Mouse (Mus musculus): ENCODE data around the gene U2af2. TPM values are rescaled to one million over a fixed set of nuclear protein-coding genes. Genes with fewer than 3 reads are reported as not detected.
A peak's percentile ranks its signal among the peaks of the same experiment; 100 is the strongest.
"Not testable (repeated sequence)": the region's sequence is repeated elsewhere in the genome, so short reads cannot be mapped to it uniquely, and the experiment has no call there.

U2af2 gene
- polyA plus RNA-seq, 1 experiment = 159 TPM

GRCm38 (mm10) chr7:5016057-5016456, 45.9 kb upstream of the U2af2 start:
- Histone ChIP-seq H3K36me3 (ENCODE audit: control insufficient read depth, insufficient read depth) (peaks cover 6% of the 10 kb centered on the region), H3ac (ENCODE audit: control insufficient read depth, insufficient read length) (peak overlapping the region; percentile 66), H3K4me2 (ENCODE audit: low read depth) (peak overlapping the region; percentile 95), H3K27me3 (ENCODE audit: control insufficient read depth, insufficient read depth, insufficient read length) (no peaks in the 10 kb centered on the region), H3K79me2 (ENCODE audit: control insufficient read depth, insufficient read depth) (peaks cover 28% of the 10 kb centered on the region), H3K4me3 (peak overlapping the region; percentile 74)
- TF ChIP-seq TCF12 (IDR thresholded peaks at IDR 0.05; ENCODE audit: insufficient read depth, poor library complexity, severe bottlenecking) = no peak
- TF ChIP-seq REST (IDR thresholded peaks at IDR 0.05; ENCODE audit: insufficient read depth, insufficient read length) = no peak
- no peak for TF ChIP-seq MYOG (IDR thresholded peaks at IDR 0.05; ENCODE audit: control insufficient read depth in 1 of 3, insufficient read depth in 1 of 3, insufficient read length in 2 of 3, low read depth in 2 of 3)
- TF ChIP-seq POLR2A (IDR thresholded peaks at IDR 0.05; ENCODE audit: insufficient read length, low read depth) = no peak
- no peak for TF ChIP-seq POLR2AphosphoS2 (IDR thresholded peaks at IDR 0.05; ENCODE audit: insufficient read length, low read depth)
- no peak for TF ChIP-seq E2F4 (IDR thresholded peaks at IDR 0.05; ENCODE audit: insufficient read depth)
- TF ChIP-seq CEBPB (IDR thresholded peaks at IDR 0.05; ENCODE audit: insufficient read depth, poor library complexity, severe bottlenecking) = no peak
- TF ChIP-seq USF1 (IDR thresholded peaks at IDR 0.05; ENCODE audit: low read depth) = no peak
- no peak for TF ChIP-seq TCF3 (IDR thresholded peaks at IDR 0.05; ENCODE audit: insufficient read length, low read depth)
- TF ChIP-seq MAX (IDR thresholded peaks at IDR 0.05; ENCODE audit: low read depth) = no peak
- TF ChIP-seq SRF (IDR thresholded peaks at IDR 0.05; ENCODE audit: control insufficient read depth, insufficient read length, low read depth) = no peak
- no peak for TF ChIP-seq MYOD1 (IDR thresholded peaks at IDR 0.05; ENCODE audit: control insufficient read depth in 1 of 3, insufficient read length in 2 of 3, low read depth in 2 of 3)

- Histone ChIP-seq H3K36me3 (ENCODE audit: control insufficient read depth, insufficient read depth) (no peaks in the 10 kb centered on the region), H3K4me3 (no peak overlapping the region), H3K27me3 (ENCODE audit: control insufficient read depth, insufficient read depth, insufficient read length) (no peaks in the 10 kb centered on the region), H3K4me2 (ENCODE audit: low read depth) (no peak overlapping the region), H3K79me2 (ENCODE audit: control insufficient read depth, insufficient read depth) (peaks cover 37% of the 10 kb centered on the region), H3ac (ENCODE audit: control insufficient read depth, insufficient read length) (no peak overlapping the region)
- TF ChIP-seq REST (IDR thresholded peaks at IDR 0.05; ENCODE audit: insufficient read depth, insufficient read length) (no peak), MAX (IDR thresholded peaks at IDR 0.05; ENCODE audit: low read depth) (no peak), POLR2AphosphoS2 (IDR thresholded peaks at IDR 0.05; ENCODE audit: insufficient read length, low read depth) (no peak), SRF (IDR thresholded peaks at IDR 0.05; ENCODE audit: control insufficient read depth, insufficient read length, low read depth) (no peak), TCF3 (IDR thresholded peaks at IDR 0.05; ENCODE audit: insufficient read length, low read depth) (no peak), USF1 (IDR thresholded peaks at IDR 0.05; ENCODE audit: low read depth) (no peak), MYOD1 (IDR thresholded peaks at IDR 0.05; ENCODE audit: control insufficient read depth in 1 of 3, insufficient read length in 2 of 3, low read depth in 2 of 3) (no peak), POLR2A (IDR thresholded peaks at IDR 0.05; ENCODE audit: insufficient read length, low read depth) (no peak)
These were observed 45.0 kb upstream of the U2af2 start for GRCm38 (mm10) chr7:5016920-5017319.

GRCm38 (mm10) chr7:5017352-5017751, 44.6 kb upstream of the U2af2 start:
- Histone ChIP-seq H3K4me3 (no peak overlapping the region), H3K4me2 (ENCODE audit: low read depth) (no peak overlapping the region), H3K79me2 (ENCODE audit: control insufficient read depth, insufficient read depth) (peaks cover 41% of the 10 kb centered on the region), H3ac (ENCODE audit: control insufficient read depth, insufficient read length) (no peak overlapping the region), H3K36me3 (ENCODE audit: control insufficient read depth, insufficient read depth) (no peaks in the 10 kb centered on the region), H3K27me3 (ENCODE audit: control insufficient read depth, insufficient read depth, insufficient read length) (no peaks in the 10 kb centered on the region)
- TF ChIP-seq POLR2AphosphoS2 (IDR thresholded peaks at IDR 0.05; ENCODE audit: insufficient read length, low read depth) (no peak), REST (IDR thresholded peaks at IDR 0.05; ENCODE audit: insufficient read depth, insufficient read length) (no peak)

DNA sequence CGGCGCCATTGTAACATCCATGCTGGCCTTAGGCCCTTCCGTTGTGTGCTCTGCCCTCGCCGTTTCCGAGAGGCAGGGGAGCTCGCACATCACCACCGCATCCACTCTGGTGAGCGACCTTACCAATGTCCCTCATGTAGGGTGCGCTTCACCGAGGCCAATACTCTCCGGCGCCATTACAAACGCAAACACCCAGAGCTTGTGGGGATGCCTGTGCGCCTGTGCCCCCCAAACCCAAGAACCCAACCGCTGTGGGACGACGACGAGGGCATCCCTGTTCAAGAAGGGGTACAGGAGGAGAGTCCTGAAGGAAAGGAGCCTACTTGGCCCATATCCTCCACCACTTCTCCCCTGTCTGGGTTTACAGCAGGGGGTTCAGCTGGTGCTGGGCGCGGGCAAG, 44.0 kb upstream of the U2af2 start:
- H3K4me2 ChIP-seq (ENCODE audit: low read depth) = no peak overlapping the region
- H3ac ChIP-seq (ENCODE audit: control insufficient read depth, insufficient read length) = no peak overlapping the region
- H3K79me2 ChIP-seq (ENCODE audit: control insufficient read depth, insufficient read depth) = peaks cover 44% of the 10 kb centered on the region
- no peak overlapping the region for H3K4me3 ChIP-seq
- TF ChIP-seq POLR2AphosphoS2 (IDR thresholded peaks at IDR 0.05; ENCODE audit: insufficient read length, low read depth) (no peak), MAX (IDR thresholded peaks at IDR 0.05; ENCODE audit: low read depth) (no peak), SRF (IDR thresholded peaks at IDR 0.05; ENCODE audit: control insufficient read depth, insufficient read length, low read depth) (no peak), MYOD1 (IDR thresholded peaks at IDR 0.05; ENCODE audit: control insufficient read depth in 1 of 3, insufficient read length in 2 of 3, low read depth in 2 of 3) (no peak), MYOG (IDR thresholded peaks at IDR 0.05; ENCODE audit: control insufficient read depth in 1 of 3, insufficient read depth in 1 of 3, insufficient read length in 2 of 3, low read depth in 2 of 3) (no peak), TCF12 (IDR thresholded peaks at IDR 0.05; ENCODE audit: insufficient read depth, poor library complexity, severe bottlenecking) (no peak), E2F4 (IDR thresholded peaks at IDR 0.05; ENCODE audit: insufficient read depth) (no peak), CEBPB (IDR thresholded peaks at IDR 0.05; ENCODE audit: insufficient read depth, poor library complexity, severe bottlenecking) (no peak), POLR2A (IDR thresholded peaks at IDR 0.05; ENCODE audit: insufficient read length, low read depth) (no peak), TCF3 (IDR thresholded peaks at IDR 0.05; ENCODE audit: insufficient read length, low read depth) (no peak), USF1 (IDR thresholded peaks at IDR 0.05; ENCODE audit: low read depth) (no peak)
- H3K27me3 ChIP-seq (ENCODE audit: control insufficient read depth, insufficient read depth, insufficient read length) = no peaks in the 10 kb centered on the region
- no peaks in the 10 kb centered on the region for H3K36me3 ChIP-seq (ENCODE audit: control insufficient read depth, insufficient read depth)

GRCm38 (mm10) chr7:5019576-5019975, 42.4 kb upstream of the U2af2 start:
- H3ac ChIP-seq (ENCODE audit: control insufficient read depth, insufficient read length); H3K27me3 ChIP-seq (ENCODE audit: control insufficient read depth, insufficient read depth, insufficient read length); H3K36me3 ChIP-seq (ENCODE audit: control insufficient read depth, insufficient read depth): not testable (repeated sequence)
- H3K4me2 ChIP-seq (ENCODE audit: low read depth) = peak overlapping the region; percentile 70
- H3K4me3 ChIP-seq = peak overlapping the region; percentile 69
- H3K79me2 ChIP-seq (ENCODE audit: control insufficient read depth, insufficient read depth) = peaks cover 52% of the 10 kb centered on the region
